Mouse (Mus musculus) NIH3T3 (cell line): Measurements from ENCODE around the gene Sash3.

Experiments
- DNase-seq: peaks from one replicate; pipeline ENCODE4 v3.0.0-alpha.2; 2012; ENCODE audit warnings: low read depth

Gene Sash3

DNA sequence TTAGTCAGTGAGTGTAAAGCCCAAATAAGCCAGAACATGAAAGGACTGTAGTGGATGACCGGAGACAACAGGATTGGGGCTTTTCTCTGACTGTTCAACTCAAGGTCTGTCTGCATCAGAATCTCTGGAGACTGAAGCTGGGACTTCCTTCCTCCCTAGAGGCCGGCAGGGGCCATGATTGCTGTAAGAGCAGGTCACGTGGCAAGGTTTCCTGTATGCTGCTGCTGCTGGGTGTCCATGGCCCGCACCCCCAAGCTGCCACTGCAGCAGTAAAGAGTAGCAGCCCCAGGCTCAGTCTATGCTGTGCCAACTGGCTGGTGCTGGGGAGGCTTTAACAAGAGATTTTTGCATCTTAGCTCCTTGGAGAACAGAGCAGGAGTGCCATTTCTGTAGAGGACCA is at the start of gene Sash3:
Sash3 (plus strand) TSS at position 175 of the 400 bp plus-strand sequence.
- no peak for DNase-seq

DNA sequence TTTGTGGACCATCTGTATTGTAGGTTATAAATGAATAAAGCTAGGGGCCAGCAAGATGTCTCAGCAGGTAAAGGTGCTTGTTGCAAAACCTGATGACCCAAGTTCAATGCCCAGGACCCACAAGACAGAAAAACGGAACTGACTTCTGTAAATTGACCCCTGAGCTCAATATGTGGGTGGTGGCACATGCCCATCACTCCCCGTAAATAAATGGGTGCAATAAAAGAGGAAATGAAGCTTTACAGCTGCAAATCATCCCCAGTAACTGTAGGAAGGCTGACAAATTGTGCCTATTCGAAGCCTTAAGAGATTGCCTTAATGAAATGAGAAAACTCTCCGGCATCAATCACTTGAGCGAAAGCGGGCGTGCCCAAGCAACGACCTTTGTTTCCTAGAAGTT is 49.7 kb upstream of the Sash3 start:
- no peak for DNase-seq

DNA sequence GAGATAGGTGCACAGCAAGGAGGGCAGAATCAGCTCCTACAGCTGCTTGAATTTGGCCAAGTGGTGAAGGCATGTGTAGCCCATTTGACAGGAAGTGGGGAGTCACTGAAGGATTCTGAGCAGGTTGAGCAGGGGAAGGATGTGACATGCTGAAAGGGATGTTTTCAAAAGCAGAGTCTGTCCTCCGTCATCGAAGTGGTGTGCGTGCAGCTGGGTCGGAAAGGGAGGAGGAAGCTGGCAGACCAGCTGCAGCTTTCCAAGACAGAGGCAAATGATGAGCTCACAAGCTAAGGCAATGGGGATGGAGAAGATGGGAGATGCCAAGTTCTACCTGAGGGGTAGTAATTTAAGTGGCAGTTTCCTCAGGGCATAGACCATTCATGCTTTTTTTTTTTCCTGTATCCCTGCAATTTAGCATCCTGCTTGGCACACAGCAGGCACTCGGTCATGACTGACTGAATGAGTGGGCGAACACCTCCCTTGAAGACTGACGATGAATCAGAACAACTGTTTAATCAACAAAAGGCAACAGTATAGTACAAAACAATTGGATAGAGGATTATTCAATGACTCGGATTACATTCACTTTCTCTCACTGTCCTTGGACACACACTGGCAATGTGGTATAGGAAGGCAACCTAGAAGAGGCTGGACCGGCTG is 47.6 kb upstream of the Sash3 start:
- no peak for DNase-seq

DNA sequence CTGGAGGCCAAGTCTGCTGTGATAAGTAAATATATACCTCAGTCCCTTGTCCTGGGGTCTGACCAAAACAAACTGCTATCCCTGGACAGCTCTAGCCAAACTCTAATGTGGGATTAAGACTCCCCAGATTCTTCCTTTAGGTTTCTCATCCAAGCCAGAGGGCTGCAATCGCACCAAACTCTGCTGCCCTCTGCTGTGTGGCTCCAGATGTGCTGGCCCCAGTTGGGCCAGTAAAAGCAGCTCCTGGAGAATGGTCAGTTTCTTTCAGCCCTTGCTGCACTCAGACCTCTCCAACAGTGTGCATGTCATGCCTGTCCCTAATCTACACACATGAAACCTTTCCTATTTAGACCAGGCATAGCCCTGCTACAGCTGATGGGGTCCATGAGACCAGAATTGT is 46.4 kb upstream of the Sash3 start:
- peak; percentile 69 for DNase-seq

DNA sequence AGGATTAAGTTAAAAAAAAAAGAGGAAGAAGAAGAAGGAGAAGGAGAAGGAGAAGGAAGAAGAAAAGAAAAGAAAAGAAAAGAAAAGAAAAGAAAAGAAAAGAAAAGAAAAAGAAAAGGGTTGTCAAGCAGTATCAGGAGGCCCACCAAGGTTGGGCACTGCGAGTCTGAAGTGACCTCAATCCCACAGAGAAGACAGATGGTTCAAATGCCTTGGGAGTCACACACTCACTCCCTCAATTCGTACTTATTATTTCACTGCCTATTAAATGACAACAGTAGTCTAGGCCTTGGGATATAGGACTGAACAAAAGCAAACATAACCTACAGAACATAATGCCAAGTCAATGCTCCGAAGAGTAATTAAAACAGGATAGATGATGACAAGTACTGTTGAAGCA is 43.0 kb upstream of the Sash3 start:
- no peak for DNase-seq

DNA sequence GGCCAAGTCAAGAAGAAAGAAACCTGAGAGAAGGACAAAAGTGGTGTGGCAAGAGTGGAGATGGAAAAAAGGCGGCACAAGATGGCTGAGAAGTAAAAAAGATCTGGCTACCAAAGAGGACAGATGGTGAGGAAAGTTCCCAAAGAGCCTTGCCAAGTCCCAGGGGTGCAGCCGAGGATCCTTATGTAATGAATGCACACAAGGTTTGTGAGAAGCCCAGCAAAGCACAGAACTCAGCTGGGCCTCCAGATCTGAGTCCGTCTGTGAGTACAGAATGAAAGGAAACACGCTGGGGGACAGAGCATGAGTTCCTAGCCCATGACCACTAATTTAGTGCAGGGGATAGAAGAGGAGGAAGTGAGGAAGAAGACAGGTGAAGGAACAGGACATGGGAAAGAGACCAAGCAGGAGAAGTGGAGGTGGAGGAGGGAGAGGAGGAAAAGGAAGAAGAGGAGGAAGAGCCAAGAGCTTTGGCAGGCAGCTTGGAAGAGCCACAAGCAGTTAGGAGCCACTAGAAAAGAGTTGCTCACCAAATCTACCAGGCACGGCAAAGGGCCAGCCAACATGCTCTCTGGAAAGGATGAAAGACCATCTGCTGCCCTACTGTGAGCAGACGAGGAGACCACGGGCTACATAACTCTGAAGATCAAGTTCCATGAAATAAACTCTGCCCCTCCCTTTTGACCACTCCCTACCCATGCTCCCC is 41.3 kb upstream of the Sash3 start:
- DNase-seq = no peak

DNA sequence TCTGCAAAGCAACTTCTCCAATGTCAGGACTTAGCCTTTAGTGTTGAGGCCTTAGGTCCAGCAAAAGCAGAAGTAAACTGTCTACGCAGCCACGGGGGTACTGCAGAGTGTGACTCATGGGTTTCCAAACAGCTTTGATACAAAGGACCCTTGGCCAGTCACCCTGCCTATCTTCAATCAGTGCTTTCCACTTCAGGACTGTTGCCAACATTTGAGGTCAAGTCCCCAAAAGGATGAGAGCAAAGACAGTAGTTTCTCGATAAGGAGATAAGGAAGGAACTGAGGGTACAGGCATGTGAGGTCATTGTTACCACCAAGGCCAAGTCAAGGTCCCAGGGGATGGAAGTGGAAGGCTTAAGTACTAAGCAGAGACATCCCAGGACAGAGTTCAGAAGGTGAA is 40.0 kb upstream of the Sash3 start:
- no peak for DNase-seq

DNA sequence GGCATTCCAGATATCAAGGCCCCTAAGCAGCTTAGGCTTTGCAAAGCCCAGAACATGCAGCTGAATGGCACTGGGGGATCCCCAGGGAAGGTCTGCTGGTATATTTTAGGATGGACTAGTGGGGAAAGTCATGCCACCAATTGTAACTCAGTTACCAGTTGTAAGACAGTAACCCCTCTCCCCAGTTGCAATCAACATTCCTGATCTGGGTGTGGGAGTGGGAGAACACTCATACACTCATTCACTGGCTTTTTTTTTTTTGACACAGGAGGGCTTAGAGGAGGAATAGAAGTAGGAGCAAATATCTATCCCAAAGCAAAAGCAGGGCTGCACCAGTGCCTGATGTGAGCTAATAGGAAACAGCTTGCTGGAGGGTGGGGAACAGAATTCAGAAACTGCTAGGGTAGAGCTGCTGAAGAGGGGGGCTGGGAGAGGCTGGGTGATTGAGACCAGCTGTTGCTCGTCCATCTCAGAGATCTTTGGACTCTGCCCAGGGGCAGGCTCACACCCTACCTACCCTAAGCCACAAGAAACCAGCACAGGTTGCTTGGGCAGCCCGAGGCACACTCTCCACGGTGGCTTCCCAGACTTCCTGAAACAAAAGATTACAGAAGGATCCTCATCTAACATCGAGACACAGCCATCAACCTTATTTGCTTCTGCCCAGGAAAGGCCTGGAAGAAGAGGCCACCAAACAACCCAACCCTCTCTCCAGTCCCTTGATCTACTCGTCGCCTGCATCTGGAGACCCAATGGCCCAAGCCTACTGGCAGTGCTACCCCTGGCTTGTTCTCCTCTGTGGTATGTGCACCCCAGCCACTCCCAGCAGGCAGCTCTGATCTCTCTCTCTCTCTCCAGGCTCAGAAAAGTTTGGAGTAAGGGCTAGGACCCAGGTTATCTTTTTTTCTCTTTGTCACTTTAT is 37.6 kb upstream of the Sash3 start, which contains the start of gene Xpnpep2:
Xpnpep2 (plus strand) TSS at position 332 of the 922 bp plus-strand sequence.
- DNase-seq = peak; percentile 81

DNA sequence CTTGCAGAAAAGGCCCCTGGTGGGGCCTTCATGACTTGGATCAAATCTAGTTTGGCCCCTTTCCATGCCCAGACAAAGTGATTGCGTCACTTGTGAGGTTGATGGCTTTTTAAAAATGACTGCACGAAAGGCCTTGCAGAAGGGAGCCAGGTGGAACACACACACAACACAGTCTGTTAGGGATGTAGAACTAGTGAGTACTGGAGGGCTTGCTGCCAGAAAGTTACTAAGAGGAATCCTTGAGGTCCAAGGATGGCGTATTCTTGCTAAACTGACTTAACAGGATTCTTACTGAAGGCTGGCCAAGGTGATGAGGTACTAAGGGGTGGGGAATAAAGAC is 37.0 kb upstream of the Sash3 start:
- DNase-seq = peak; percentile 52

DNA sequence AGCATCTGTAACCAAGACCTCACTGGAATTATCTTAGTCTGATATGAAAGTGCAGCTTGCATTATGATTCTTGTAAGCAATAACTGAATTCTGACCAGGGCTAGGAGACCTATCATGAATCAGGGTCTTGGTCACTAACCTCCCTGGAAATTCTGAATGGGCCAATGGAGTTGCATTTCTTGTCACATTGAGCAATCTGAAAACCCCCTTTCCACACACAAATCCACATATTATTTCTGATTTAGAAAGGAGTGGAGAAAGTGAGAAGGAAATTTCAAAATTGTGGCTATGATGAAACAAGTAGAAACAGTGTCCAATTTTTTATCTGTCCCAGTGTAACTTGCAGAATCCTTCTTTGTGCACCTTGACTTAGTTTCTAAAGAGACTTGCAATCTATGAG is 26.9 kb upstream of the Sash3 start:
- DNase-seq = peak; percentile 30

DNA sequence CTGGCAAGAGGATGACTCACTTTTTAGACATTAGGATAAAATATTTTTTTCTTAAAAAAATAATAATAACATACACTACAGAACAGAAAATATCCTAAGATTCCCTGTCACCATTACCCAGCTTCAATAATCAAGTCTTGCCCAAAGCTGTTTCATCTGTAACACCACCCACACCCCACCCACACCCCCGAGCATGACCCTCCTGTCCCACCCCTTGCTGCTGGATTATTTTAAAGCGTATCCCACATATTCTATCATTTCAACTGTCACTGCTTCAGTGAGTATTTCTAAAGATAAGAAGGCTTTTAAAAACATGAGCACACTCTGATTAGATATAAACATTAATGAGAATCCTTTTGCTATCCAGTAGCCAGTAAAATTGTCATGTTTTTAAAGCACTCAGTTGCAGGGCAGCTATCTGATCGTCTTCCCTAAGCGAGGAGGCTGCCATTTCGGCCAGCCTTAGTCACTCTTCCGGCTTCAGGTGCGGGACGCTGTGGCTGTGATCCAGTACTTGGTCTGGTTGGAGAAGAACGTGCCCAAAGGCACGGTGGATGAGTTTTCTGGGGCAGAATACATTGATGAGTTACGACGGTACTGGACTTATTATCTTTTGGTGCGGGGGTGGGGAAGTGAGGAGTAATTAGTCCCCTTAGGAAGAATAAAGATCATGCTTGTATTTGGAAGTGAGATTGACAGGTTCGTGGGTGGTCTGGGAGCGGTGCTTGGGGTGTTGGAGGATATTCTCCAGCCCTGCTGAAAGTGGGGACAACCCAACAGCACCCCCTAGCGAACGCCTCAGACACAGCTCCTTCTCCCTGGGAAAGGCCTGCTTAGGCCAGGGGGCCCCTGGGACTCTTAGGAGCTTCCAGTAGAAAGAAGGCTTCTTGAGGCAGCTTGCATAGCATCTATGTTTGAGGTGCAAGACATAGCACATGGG is 21.8 kb upstream of the Sash3 start:
- DNase-seq = peak; percentile 72

DNA sequence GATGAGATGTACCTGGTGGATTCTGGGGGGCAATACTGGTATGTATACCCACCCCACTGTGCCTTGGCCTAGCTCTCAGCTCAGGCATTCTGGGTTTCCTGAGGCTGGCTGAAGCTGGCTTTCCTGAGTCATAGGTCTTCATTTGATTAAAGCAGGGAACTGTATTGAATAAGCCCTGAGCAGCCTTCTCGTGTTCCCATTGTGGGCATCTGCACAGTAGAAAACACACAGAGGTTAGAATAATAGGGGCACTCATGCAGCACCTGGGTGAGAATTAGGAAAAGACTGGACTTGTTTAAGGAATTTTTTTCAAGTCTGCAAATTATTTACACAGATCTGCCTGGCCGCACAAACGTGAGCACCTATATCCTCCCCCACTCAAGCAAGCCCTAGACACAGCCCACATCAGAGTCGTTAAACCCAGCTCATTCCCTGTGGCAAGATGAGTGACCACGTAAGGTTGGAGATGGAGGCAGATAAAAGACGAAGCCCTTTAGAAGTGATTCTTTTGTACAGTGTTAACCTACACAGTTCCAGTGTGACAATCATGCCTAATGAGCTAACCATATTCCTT is 19.2 kb upstream of the Sash3 start:
- DNase-seq = no peak

DNA sequence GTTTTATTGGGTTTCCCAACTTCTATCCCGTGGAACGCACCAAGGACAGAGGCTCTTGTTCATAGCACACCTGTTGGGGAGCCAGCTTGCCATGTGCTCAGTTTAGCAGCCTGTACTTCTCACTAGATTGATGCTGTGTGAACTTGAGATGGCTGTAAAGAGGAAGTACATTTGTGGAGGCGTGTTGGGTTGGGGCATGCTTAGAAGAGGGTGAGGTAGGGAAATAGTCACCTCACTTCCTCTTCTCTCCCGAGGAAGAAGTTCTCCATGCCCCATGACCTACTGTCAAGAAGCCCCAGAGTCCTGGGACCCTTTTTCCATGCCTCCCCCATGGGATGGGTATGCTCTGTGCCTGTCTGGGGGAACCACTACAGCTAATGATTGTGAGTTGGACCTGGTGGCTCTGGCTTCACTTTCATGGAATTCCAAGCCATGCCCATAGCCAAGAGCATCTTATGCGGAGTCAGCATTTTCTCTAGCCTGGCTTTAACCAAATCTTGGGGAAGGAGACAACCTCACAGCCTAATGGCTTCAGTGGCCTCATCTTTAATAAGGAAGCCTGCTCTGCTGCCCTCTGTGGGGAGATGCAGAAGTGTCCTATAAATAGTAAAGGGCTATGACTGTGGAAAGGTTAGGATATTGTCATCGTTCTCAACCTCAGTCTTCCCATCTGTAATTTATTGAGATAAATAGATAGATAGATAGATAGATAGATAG is 18.6 kb upstream of the Sash3 start:
- DNase-seq = no peak

DNA sequence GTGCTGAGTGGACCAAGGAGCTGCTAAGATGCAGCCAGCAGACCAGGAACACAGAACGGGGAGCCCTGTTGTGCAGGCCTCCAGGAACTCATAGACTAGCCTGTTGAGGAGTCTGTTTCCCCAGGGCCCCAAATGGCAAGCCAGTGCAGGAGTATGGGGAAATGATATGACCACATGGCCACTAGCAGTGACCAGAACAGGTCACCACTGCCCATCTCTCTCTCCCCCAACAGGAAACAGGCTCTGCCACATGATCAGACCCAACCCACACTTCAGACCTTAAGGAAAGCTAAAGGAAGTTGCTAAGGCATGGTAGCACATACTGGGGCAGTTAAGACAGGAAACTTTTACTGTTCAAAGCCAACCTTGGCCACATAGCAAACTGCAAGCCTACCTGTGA is 17.1 kb upstream of the Sash3 start:
- DNase-seq = no peak

DNA sequence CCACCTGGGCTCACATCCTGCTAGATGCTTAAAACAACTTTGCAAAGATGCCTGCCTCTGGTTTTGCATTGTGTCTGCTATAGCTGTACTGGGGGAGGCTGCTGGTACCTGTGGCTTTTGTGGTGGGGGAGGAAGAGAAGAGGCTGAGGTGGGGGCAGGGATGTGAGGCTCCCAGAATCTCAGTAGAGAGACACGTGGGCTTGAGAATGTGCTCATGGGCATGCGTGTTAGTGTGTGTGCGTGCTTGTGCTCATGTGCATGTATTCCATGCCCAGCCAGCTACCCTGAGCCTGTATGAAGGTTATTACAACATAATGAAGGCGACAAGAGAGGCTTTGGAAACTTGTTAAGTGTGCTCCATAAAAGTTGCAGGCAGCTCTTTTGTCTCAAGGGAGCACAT is 9.3 kb upstream of the Sash3 start:
- no peak for DNase-seq

DNA sequence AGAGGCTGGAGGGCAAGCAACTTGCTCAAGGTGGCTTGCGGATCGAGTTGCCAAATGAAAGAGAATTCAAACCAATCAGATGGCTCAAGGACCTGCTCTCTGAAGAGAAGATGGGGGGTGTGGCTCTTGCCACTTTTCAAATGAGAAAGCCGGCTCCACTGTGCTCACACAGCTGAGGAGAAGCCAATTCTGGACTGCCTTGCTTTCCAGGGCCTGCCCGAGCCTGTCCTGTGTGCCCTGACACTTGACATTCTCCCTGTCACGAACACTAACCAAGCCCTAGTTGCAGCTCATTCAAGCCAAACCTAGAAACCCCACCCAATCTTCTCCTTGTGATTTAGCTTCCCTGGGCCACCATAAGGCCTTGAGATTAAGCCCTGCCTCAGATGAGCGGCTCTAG is 8.2 kb upstream of the Sash3 start:
- no peak for DNase-seq

DNA sequence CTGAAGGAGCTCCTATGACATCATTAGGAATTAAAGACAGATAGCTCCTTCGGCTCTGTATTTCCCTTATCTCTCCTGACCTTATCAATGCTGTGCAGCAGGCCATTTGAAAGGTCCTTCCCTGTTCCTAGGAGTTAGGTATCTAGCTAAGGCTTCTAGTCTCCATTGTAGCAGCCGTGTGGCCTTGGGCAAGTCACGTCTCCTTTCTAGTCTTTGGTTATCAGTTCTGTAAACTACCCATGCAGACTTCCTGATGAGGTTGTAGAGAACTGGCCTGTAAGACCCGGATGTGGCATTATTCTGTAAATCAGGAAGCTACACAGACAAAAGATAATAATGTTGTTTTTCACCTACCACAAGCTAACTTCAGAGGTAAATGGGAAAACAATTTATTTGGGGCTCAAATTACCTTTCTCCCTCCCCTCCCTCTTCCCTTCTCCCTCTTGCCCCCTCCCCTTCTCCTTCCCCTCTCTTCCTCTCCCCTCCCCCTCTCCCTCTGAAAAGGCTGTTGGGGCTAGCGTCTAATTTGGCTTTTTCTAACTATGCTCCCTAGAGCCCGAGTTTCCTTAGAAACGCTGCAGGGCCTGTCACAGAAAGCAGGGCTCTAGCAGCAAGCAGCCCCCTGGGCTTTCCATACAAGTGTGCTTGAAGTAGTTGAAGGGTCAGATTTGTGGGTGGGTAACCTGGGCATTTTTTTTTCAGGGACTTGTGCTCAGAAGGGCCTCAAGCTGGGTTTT is 7.5 kb upstream of the Sash3 start:
- no peak for DNase-seq

DNA sequence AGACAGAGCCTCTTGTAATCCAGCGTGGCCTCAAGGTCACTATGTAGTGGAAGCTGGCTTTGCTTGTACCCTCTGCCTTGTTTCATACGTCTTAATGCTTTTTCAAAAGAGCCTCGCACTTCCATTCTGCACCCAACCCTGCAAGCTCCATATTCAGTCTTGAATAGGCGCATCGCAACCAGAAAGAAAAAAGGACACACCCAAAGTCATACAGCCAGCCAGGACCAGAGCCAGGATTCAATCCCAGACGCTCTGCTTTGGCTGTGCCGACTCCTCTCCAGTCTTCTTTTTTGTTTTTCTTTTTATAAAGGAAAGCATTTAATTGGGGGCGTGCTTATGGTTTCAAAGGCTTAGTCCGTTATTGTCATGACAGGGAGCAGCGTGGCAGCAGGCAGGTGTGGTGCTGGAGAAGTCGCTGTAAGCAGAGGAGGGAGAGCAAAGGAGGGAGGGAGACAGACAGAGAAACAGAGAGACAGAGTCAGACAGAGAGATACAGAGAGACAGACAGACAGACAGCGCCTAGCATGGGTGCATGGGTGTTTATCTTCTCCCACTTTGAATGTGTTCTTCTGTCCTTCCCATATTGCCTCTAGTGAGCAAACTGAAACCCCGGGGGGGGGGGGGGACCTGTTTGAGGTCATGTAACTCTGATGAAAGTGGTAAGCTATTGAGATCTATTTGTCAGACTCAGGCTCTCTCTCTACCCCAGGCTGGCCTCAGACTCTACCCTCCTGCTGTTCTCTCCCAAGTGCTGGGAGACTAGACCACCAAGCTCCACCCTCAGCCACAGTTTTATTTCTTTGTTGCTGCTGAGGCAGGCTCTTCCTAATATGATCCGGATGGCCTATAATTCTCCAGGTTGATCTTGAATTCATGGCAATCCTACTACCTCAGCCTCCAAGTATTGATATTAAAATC is 6.6 kb upstream of the Sash3 start:
- no peak for DNase-seq

DNA sequence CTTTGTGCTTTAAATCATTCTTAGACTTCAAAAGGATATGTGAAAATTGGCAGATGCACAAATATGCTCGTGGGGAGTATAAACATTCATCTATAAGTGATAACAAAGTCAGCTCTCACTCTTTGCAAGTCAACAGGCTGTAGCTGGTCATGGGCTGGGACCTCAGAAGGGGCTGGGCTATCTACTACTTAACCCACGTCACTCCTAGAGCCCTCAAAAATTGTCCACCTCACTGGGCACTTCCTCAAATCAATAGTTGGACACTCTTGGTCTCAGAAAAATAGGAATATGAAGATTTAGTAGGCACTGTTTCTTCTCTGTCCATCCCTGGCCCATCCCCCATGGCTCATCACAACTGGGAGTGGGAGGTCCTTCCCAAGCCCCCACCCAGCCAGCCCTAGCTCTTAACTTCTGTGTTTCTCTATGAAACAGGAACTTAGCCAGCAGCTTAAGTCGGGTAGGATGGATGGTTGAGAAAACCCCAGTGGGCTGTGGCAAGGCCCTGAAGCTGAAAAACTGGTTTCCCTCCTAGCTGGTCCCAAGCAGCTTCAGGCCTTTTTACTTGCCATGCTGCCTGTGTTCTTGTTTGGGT is 5.9 kb upstream of the Sash3 start:
- DNase-seq = no peak
